Mouse (Mus musculus) neural tube, embryonic 11.5 days (tissue): Measurements from ENCODE around the gene Nid1. TPM values are rescaled to one million over a fixed set of nuclear protein-coding genes. Genes with fewer than 3 reads are reported as not detected.
"Not testable (repeated sequence)": the region's sequence is repeated elsewhere in the genome, so short reads cannot be mapped to it uniquely, and the experiment has no call there.

ENCODE experiments used
- ATAC-seq: fragments of 200-750 bp; cut with Nextera tagmentation; 2 replicates; pipeline ENCODE4 v1.8.0; 2017; ENCODE audit warnings: moderate number of reproducible peaks, mild to moderate bottlenecking, moderate TSS enrichment, moderate library complexity; ENCODE audit not compliant: insufficient read depth, low FRiP score, low TSS enrichment
- DNase-seq: peaks from one replicate; pipeline ENCODE4 v3.0.0-alpha.2; 2015; ENCODE audit warnings: low spot score
- H3K27ac ChIP-seq: fragments of 300-500 bp; sonication (generic); 2 replicates; pipeline ENCODE4 v1.5.1; 2014; ENCODE audit warnings: low read depth, mild to moderate bottlenecking, low read length
- H3K27me3 ChIP-seq: fragments of 300-500 bp; sonication (generic); 2 replicates; pipeline ENCODE4 v1.6.1; 2014; ENCODE audit warnings: mild to moderate bottlenecking, low read length, mixed read lengths; ENCODE audit not compliant: control insufficient read depth, insufficient read depth
- H3K36me3 ChIP-seq: fragments of 300-500 bp; sonication (generic); 2 replicates; pipeline ENCODE4 v1.6.1; 2014; ENCODE audit warnings: mild to moderate bottlenecking, low read length, moderate library complexity, mixed read lengths; ENCODE audit not compliant: control insufficient read depth, insufficient read depth
- H3K4me1 ChIP-seq: fragments of 300-500 bp; sonication (generic); 2 replicates; pipeline ENCODE4 v1.6.1; 2014; ENCODE audit warnings: low read length, mixed read lengths; ENCODE audit not compliant: control insufficient read depth, insufficient read depth
- H3K4me2 ChIP-seq: fragments of 300-500 bp; sonication (generic); 2 replicates; pipeline ENCODE4 v1.6.1; 2014; ENCODE audit warnings: low read depth, mild to moderate bottlenecking, moderate library complexity
- H3K4me3 ChIP-seq: fragments of 300-500 bp; sonication (generic); 2 replicates; pipeline ENCODE4 v1.5.1; 2014; ENCODE audit warnings: low read depth, low read length
- H3K9ac ChIP-seq: fragments of 300-500 bp; sonication (generic); 2 replicates; pipeline ENCODE4 v1.6.1; 2014; ENCODE audit warnings: mild to moderate bottlenecking, low read length
- H3K9me3 ChIP-seq: fragments of 300-500 bp; sonication (generic); 2 replicates; pipeline ENCODE4 v1.6.1; 2016; ENCODE audit warnings: low read length; ENCODE audit not compliant: control insufficient read depth
- WGBS: fragments of 180-500 bp; shearing (Covaris S2); extraction: QIAGEN DNeasy Blood & Tissue Kit; methylation state at CpG from one replicate; pipeline ENCODE4 v1.1.7; 2014; 5-methylcytosine and 5-hydroxymethylcytosine counted together
- polyA plus RNA-seq: library from polyadenylated mRNA; unstranded; fragments of >200 nt; fragmentation: Nextera tagmentation; extraction: Ambion mirVana; gene quantifications from 2 replicates; pipeline ENCODE4 v1.2.1, GENCODE M21; 2014

Gene Nid1
- polyA plus RNA-seq, 1 experiment from 2014 or later, result 53.1 TPM

GRCm38 (mm10) chr13:13446711-13447443, 9.5 kb downstream of the Nid1 start:
- H3K9ac ChIP-seq, H3K9me3 ChIP-seq, H3K4me1 ChIP-seq, H3K4me2 ChIP-seq, DNase-seq, H3K27ac ChIP-seq, ATAC-seq, H3K4me3 ChIP-seq, H3K36me3 ChIP-seq, H3K27me3 ChIP-seq: not testable (repeated sequence)
- WGBS, result 59% methylated on average over 4 of the region's 4 CpGs

DNA sequence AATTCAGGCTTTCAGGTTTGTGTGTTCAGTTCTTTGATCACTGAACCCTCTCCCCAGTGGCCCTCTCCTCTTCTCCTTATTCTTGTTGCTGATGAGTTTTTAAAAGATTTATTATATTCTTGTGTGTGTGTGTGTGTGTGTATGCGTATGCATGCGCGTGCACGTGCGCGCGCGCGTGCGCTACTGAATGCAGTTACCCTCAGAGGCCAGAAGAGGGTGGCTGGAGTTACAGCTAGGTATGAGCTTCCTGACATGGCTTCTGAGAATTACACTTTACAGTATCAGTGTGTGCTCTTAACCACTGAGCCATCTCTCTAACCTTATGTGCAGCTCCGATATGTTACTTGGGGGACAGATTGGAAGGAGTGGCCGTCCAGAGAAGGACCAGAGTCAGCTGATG, 12.6 kb downstream of the Nid1 start:
- H3K36me3 ChIP-seq, H3K9me3 ChIP-seq, H3K27ac ChIP-seq, ATAC-seq, DNase-seq, H3K4me2 ChIP-seq, H3K27me3 ChIP-seq, H3K4me1 ChIP-seq, H3K9ac ChIP-seq, H3K4me3 ChIP-seq: not testable (repeated sequence)
- WGBS, result 71% methylated on average over 12 of the region's 12 CpGs

DNA sequence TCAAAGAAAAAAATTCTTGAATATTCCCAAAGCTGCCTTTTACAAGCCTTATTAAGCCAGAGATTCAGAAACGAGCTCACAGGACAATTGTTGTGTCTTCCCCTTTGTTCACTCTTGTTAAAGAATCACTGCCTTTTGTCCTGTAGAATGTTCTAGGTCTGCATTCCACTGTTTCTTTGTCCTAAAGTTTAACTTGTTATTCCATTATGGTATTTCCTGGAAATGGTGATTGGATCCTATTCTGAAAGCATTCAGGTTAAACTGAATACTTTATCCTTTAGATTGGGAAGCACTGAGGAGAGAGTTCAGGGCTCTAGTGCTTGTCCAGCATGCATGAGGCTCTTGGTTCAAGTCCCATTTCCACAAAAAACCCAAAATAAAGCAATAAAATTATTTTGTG, 13.6 kb downstream of the Nid1 start:
- H3K9ac ChIP-seq, H3K9me3 ChIP-seq, H3K36me3 ChIP-seq, DNase-seq, H3K4me1 ChIP-seq, H3K27me3 ChIP-seq, ATAC-seq, H3K4me2 ChIP-seq, H3K27ac ChIP-seq, H3K4me3 ChIP-seq: not testable (repeated sequence)
- WGBS, result 61% methylated on average over 1 of the region's 1 CpGs

DNA sequence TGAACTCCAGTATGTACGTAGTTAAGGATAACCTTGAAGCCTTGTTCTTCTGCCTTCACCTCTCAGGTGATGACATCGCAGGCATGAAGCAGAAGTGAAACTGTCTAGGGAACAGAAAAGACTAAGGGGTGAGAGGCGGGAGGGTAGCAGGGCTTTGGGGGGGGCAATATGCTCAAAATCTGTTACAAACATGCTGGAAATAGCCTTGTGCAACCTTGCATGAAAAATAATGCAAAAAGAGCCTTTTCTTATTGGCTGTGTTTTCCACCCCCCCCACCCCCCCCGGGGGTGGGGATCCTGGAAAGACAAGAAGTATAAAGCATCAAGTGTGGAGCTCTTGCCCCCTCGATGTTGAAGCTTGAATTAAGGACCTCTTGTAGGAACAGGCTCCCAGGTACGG, 16.0 kb downstream of the Nid1 start:
- not testable (repeated sequence) for DNase-seq, H3K4me2 ChIP-seq, H3K9me3 ChIP-seq, H3K4me3 ChIP-seq, H3K36me3 ChIP-seq, H3K4me1 ChIP-seq, H3K27ac ChIP-seq, H3K27me3 ChIP-seq, H3K9ac ChIP-seq, ATAC-seq
- WGBS, result 93% methylated on average over 6 of the region's 6 CpGs

- not testable (repeated sequence) for H3K27ac ChIP-seq, H3K27me3 ChIP-seq, ATAC-seq, H3K9me3 ChIP-seq, DNase-seq, H3K9ac ChIP-seq, H3K4me2 ChIP-seq, H3K4me1 ChIP-seq, H3K4me3 ChIP-seq, H3K36me3 ChIP-seq
- WGBS, result 86% methylated on average over 7 of the region's 7 CpGs
Observed at GRCm38 (mm10) chr13:13454249-13454648, 16.9 kb downstream of the Nid1 start.

- H3K4me1 ChIP-seq, H3K27me3 ChIP-seq, DNase-seq, ATAC-seq, H3K36me3 ChIP-seq, H3K27ac ChIP-seq, H3K9ac ChIP-seq, H3K4me2 ChIP-seq, H3K4me3 ChIP-seq, H3K9me3 ChIP-seq: not testable (repeated sequence)
- WGBS, result 47% methylated on average over 7 of the region's 9 CpGs
Observed at GRCm38 (mm10) chr13:13455632-13456492, 18.5 kb downstream of the Nid1 start.

- no peak overlapping the region for H3K4me2 ChIP-seq
- no peak overlapping the region for H3K9ac ChIP-seq
- ATAC-seq (no peak), DNase-seq (no peak)
- H3K9me3 ChIP-seq, result no peaks in the 10 kb centered on the region
- H3K4me1 ChIP-seq, result no peaks in the 10 kb centered on the region
- WGBS, result 91% methylated on average over 4 of the region's 4 CpGs
- H3K4me3 ChIP-seq, result no peak overlapping the region
- H3K27ac ChIP-seq, result no peak overlapping the region
- H3K36me3 ChIP-seq, result no peaks in the 10 kb centered on the region
- H3K27me3 ChIP-seq, result no peaks in the 10 kb centered on the region
Observed at GRCm38 (mm10) chr13:13458138-13458737, 20.9 kb downstream of the Nid1 start.

DNA sequence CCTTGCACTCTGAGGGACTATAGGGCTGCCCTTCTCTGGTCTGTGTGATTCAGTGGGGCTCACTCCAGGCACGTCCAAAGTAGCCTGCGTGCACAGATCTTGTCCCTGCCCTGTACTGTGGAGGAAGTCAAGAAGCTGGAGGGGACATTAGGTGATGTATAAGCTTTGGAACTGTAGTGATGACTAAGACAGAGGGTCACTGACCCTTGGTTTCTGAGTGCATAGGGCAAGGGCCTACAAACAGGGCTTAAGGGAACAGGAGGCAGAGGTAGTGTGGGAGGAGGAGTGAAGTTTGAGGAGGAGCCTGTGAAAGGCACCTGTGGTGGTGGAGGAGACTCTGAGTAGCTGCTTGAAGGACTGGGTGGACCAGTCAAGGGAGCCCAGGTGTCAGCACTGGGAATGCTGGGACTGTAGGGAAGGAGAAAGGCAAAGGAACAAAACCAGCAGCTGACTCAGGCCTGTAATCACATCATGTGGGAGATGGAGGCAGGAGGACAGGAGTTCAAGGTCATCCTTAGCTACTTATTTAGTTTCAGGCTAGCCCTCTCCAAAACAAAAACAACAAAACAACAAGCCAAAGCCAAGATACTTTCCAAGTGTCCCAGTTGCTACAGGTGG, 23.3 kb downstream of the Nid1 start:
- Histone ChIP-seq H3K9ac (no peak overlapping the region), H3K36me3 (no peaks in the 10 kb centered on the region), H3K9me3 (no peaks in the 10 kb centered on the region), H3K4me1 (no peaks in the 10 kb centered on the region), H3K27me3 (no peaks in the 10 kb centered on the region), H3K4me2 (no peak overlapping the region), H3K27ac (no peak overlapping the region), H3K4me3 (no peak overlapping the region)
- no peak for ATAC-seq
- DNase-seq, result no peak
- 76% methylated on average over 2 of the region's 2 CpGs for WGBS
